Mouse (Mus musculus): ENCODE measurements at regions not wholly inside any gene's neighbourhood (a gene's known extent, or its start where the extent isn't known, plus 50 kb on each side); places are given as distances from the start of the nearest gene placed in this dataset.

DNA sequence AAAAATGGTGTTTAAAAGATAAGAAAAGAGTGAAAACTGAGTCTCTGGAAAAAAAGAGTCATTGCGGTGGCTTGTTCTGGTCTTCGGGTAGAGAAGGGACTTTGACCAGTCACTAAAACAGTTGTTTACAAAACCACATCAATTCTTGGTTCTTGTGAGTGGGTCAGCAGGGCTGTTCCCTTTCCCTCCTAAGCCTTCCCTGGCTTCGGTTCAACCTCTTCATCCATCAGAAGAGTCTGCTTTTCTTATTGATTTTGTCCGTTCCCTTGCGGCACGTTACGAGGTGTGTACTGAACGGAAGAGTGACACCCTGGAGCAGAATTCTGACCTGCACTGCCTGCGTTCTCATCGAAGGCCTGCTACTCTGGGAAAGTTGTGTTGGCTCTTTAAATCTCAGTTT is 229.1 kb upstream of the G2e3 start:
- DNase-seq: no peak

DNA sequence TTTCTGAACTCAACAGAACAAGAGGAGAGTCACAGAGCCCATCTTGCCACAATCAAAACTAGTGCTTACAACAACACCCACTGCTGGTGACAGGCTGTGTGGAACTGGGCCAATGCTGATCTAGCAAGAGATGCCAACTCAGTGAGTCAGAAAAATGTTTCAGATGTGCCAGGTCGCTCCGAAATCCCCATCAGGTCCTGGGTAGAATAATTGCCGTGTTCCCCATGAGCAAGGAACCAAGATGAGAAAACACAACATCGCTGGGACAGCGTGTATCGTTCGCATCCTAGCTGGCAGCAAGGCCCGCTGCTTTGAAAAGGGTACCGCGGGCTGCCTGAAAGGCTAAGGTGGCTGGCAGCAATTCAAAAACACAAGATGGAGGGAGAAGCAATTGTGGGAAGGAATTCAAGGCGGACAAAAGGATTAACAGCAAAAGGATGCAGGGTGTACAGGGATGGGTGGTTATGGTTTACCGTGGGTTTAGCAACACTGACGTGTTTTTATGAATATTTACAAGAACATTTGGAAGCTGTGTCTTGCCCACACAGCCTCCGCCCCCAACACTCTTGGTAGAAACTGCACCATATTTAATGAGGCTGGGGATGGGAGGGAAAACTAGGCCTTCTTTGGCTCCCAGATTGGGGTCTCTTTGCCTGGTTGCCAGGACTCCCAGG is 229.7 kb upstream of the G2e3 start:
- no peak for DNase-seq

DNA sequence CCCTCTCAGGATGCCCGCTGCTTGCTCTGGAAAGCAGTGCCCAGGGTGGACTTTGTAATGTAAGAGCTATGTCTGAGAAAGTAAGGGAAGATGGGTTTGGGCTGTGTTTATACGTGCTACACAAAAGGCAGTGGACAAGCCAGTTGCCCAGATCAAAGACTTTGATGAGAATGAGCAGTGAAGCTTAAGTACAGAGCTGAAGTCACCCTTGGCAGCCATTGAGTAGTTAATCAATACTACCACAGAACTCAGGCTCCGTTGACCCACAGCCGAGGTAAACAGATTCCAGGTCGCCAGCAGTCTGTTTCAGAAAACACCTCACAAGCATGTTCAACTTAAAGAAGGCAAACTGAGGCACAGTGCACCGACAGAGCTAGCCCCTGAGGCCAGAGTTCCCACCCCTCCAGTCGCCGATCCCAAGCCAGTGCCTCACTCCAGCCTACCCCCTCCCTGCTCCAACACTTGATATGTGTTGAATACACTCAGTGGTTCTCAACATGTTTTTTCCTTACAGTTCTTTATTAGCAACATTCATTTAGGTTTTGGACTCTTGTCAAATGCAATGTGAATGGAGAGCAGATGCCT is 230.3 kb upstream of the G2e3 start:
- DNase-seq: no peak

DNA sequence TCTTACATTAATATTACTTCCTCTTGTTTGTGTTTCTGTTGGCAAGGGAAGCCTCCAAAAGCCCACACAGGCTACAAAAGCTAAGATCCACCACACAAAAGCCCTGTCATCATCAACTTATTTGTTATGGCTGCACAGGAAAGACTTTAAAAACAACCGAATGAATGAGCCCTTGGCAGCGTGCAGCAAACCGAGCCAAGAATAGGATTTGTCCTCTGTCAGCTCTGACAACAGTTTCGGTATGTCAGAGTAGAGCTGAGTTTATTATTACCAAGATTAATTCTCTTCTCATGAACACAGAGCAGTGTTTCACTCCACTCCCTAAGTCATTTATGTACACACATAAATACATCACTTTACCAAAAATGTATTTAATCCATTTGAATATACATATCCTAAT is 236.1 kb upstream of the G2e3 start:
- no peak for DNase-seq

DNA sequence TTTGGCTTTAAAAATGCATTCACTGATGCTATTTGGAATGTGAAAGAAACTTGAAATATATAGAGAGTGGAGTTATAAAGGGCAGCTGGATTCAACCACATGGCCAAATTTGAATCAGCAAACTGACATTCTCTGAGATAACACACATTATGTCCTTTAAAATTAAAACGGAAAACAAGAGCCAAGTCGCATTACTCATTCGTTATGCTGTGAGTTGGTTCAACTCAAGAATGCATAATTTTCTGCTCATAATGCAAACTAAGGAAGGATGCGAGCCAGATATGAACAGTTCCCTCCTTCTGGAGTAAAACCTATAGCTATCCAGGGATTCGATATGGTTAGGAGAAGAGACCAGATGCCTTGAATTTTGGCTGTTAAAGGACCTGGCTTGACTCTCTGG is 239.8 kb upstream of the G2e3 start:
- no peak for DNase-seq

DNA sequence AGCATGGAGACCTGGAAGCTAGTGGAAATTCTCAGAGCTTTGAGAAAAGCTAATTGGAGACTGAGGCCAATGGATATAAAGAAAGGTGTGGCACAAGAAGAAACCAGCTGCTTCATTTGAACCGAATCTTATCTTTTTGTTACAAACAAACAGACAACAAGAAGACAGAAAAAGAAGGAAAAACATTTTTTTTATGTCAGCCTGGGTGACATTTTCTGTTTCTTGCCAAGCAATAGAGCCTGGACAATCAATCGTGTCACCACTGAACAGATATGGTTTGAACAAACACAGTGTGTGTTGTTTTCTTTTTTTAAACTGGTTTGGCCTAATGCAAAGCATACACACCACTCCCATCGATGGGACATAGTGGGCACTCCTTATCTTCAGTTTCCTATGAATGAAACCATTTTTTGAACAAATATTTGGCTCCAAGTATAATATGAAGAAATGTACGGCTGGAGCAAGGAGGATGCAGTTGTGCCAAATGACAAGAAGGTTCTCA is 244.3 kb upstream of the G2e3 start:
- DNase-seq: no peak

DNA sequence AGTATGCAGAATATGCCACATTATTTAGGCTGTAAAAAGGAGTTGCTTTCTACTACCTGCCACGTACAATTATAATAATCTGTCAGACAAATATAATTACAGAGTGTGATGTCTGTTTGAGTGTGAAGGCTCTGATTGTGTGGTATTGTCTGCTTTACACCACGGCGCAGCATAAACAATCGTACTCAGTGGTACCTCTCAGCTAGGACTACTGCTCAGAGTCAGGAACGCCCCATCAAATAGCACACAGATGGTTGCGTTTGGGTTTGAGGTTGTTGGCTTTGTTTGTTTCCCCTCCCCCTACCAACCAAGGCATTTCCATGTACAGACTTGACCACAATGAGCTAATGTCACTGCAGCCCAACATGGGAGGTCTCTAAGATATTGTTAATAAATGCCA is 246.2 kb upstream of the G2e3 start:
- DNase-seq: no peak

DNA sequence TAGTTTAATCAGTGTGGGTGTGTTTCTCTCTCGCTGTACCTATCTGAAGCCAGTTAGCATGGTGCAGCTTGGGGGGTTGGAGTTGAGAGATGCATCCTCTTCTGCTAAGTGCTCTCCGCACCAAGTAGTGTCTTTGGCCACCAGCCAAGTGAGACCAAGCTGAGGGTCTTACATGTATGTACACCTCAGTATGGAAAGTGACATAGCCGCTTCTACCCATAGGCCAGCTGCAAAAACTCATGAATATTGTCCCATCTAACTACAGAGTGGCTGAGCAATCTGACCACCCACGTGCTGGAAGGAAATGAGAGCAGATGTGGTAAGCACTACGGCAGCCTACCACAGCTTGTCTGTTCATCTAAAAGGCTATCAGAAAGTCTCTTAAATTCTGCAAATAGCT is 247.0 kb upstream of the G2e3 start:
- no peak for DNase-seq

DNA sequence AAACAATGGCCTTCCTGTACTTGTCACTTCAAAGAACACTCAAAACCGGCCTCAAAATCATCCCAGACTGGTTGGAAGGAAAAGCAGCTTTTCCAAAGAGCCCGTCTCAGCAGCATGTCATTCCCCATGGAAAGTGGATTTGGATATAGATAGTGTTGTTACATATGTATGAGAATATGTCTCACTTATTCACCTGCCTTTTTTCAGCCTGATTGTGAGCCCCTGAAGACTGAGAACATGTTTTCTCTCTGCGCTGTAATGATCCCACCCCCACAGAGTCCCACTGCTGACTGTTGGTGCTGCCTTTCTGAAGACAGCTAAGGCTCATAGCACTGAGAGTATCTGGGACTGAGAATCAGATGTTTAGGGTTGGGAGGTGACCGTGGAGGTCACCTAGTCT is 251.9 kb upstream of the G2e3 start:
- no peak for DNase-seq

DNA sequence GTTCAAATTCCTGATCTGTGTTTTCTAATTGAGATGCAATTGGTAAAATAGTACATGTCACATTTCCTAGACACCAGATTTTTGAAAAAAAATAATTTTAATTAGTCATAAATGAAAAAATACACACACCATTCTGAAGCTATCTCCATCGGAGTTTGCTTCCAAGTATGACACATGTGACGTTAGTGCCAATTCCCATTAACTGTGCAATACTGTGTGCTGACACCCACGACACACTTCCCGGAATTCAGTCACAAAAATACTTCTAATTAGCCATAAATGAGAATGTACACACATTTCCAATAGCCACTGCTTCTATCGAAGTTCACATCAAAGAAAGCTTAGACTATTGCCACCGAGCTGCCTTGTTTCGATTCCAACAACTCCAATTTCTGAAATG is 258.5 kb upstream of the G2e3 start:
- DNase-seq: no peak

DNA sequence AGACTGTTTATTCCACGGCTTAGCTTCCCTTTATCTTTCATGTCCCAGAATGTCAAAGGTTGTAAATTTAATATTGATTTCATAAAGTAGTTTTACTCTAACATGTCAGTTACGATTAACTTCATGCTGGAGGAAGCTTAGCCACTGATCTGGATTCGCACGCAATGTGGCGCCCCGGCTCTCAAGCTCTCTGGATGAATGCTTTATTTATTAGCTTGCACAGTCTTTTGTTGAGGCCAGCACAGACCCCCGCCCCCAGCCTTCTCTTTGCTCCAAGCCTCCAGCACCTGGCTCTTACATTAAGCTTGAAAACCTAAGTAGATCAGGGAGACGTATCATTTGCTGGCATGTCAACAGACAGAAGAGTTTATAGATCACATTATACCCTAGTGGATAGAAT is 266.1 kb upstream of the G2e3 start:
- no peak for DNase-seq

DNA sequence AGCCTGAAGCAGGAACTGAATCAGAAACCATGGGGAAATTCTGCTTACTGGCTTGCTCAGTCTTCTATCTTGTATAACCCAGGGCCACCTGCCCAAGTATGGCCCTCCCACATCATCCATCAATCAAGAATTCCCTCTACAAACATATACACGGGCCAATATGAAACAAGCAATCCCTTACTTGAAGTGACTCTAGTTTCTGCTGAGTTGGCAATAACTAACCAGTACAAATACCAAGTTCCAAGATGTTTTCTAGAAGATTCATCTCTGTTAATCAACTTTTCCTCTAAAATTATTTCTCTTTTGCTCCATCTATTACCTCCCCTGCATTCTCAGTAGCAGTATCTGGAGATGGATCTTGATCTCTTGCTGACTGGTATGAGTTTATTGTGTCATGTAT is 274.4 kb upstream of the G2e3 start:
- DNase-seq: no peak

DNA sequence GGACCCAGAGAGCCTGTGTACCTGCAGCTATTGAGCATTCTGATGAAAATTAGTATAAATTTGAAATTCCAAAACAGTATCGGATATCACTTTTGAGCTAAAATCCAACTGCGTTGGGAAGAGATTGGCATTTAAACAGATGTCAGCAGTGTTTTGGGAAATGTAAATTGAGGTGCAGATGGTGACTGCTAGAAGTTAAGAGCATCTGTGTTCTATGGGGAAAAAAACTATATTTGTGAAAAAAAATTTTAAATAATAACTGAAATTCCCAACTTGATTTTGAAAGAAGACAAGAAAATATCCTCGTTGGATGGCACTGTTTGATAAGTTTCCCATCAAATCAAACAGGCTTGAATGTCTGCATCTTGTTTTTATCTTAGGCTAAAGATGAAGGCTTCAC is 286.9 kb upstream of the G2e3 start:
- DNase-seq: no peak

DNA sequence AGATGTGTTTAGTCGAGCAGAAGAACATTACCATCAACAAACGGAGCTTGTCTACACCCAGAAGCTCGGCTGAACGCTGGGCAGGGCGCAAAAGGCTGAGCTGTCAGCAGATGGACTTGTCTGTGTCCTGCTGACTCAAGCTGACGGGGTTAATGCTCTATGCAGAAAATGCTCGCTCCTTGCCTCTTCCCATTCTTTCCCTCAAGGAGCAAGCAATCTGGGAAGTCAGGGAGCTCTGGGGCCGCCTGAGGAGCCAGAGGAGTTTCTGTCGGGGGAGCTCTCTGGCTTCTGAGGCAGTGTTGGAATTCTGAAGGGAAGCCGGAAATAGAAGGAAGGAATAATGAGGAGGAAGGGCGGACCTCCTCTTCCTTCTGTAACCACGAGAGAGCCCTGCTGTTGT is 289.3 kb upstream of the G2e3 start:
- no peak for DNase-seq

DNA sequence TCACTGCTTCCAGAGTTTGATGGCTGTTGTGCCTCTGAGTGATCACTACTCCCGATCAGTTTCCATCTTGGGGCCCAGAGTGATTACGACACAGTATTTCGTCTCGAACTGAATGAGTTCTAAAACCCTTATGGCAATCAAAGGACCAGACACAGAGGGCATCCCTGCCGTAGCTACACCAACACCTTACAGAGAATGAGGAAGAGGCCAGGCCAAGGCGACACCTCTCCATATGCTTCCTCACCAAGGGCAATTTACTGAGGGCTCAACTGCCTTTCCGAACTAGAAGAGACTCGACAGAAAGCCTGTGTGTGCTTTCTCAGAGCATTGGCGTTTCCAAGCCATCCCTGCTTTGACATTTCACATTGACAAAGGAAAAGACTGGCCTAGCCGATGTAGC is 289.8 kb upstream of the G2e3 start:
- no peak for DNase-seq

DNA sequence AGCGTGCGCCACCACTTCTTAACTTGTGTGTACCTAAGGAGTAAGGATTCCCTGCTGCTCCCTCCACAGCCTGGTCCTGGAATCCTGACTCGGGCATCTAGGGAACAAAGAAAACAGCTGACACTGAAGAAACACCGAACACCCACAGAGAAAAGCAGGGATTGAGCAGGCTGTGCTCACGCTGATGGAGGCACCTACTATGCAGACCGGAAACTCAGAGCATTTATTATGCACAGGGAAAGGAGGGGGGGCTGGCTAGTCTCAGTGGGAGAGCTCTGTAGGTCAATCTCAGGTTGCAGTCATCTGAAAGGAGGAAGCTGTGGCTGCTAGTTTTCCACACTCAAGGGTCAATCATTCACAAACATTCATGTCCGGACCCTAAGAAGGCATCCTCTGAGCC is 300.7 kb upstream of the G2e3 start:
- no peak for DNase-seq

DNA sequence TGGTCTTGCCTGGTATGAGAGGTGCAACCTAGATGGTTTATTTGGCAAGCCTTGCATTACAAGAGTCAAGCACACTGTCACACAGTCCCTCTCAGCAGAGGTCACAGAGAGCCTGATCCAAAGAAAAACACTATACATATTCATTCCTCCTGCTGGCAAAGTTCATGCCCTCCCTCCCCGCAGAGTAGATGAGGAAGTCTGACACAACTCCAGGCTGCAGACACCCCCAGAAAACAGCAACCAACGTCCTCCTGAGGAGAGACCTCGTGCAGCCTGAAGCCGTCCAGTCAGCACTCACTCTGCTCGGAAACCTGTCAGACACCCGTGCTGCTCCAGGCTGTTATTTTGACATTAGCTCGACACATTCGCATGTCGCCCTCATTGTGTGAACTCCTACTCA is 302.4 kb upstream of the G2e3 start:
- no peak for DNase-seq

DNA sequence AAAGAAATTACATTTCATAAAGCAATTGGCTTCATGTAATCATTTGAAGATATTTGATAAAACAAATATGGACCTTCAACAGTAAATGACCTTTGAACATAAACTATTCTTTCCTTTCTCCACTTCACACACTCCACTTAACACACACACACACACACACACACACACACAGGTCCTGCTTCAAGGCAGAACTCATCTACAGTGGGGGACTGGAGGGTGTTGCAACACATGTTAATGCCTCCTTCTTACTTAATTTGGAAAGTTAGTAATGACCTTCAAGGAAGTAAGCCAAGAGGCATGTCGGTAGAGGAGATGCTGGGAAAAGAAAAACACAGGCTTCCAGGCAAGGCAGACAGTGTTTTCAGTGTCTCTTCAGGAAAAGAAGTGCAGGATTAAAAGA is 302.8 kb upstream of the G2e3 start:
- DNase-seq: no peak

DNA sequence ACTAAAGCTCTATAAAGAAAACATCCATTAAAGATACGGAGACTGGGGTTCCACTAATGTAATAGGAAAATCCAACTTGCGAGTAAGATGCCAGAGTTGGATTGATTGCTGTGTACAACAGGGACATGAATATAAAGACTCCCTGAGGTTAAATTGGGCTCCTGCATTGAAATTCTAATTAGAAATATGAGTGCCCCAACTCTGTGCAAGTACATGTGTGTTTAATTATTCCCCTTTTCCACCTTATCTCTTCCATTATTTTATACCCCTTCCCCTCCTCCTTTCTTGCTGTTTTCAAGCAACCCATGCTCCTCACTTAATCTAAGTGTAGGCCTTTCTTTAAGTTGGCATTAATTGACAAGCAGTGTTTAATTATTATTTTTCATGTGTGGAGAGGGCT is 315.7 kb upstream of the G2e3 start:
- no peak for DNase-seq

DNA sequence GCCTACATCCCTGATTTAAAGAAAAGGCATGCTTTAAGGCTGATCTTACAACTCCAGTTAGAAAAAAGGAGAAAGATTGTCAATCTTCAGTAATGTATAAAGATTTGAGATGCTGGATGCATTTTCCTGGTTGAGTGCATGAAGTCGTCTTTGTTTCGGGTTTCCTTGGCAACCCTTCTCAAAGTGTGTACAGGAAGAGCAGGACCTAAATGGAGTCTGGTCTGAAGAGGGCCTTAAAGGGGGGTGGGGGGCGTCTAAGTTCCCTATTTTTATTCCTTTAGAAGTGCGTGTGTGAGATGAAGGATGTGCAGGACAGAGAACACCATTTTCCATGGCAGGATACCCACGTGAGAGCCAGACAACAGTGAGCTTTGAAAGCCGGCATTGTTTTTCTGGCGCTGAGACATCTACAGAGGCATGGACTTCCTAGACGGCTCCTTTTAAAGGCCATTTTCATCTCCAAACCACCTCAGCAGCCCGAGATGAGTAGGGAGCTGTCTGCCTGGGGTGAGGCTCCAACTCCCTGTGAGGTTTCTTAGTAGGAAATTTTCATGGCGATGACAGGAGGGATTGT is 319.2 kb upstream of the G2e3 start:
- DNase-seq: no peak

DNA sequence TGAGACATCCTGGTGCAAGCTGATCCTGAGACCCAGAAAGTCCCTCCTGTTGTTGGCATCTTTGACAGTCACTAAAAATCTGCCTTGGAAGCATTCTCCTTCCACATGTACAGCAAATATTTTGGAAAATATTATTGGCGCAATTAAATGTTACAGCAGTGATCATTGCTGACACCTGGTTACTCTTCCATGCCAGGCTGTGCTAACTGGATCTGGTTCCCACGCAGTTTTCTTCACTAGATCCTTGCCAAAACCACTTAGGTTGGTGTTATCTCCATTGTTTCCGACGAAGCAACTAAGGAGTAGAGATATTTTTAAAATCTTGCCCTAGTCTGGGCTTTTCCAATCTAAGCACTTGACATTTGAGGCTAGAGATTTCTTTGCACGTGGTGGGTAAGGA is 321.8 kb upstream of the G2e3 start:
- no peak for DNase-seq

DNA sequence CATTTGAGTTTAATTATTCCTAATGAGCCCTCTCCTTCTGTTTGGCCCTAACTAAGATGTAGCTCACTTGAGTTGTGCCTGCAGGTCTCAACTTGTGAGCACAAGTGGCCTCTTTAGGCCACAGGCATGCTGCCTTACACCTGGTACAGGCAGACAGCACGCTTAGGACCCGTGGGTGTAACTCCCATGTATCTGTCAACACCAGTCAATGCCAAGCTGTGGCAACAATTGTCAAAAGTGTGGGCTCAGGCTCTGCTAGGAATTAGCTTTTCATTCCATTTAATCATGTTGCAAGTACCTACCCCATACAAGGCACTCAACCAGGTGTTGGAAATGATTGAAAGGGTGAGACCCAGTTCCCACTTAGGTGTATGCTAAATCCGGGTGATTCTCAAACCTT is 322.3 kb upstream of the G2e3 start:
- DNase-seq: no peak

DNA sequence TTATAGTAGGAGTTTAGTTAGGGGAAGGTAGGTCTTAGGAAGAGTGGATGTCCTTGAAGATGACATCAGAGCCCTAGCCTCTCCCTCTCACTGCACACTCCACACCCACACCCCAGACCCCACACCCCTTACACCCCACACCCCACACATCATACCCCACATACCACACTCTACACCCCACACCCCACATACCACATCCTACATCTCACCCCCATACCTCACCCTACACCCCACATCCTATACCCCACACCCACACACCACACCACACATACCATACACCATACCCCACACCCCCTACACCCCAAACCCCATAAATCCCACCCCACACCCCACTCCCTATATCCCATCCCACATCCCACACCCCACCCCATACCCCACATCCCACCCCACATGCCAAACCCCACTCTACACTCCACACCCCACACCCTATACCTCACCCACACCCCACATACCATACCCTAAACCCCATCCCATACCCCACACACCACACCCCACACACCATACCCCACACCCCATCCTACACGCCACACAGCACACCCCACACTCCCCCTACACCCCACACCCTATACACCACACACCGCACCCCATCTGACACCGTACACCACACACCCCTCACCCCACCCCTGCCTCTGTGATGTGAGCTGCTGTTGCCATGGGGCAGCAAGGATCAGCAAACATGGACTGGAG is 323.7 kb upstream of the G2e3 start:
- no peak for DNase-seq

DNA sequence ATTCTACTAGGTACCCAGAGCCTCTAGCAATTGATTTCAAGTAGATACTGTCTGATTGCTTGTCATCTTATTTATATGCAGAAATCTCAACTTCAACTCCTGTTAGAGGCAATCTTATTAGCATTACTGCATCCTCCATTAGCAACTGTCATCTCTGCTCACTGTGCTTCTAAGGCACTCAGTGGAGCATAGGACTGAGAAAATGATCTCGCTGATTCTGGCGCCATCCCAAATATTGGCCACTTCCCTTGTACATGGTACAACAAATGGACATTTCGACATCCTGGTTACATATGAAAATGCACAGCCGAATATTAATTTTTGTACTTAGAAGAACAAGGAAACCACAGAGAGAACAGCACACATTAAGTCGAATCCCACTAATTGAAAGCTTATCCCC is 329.7 kb upstream of the G2e3 start:
- DNase-seq: no peak

Data from thymus, postnatal 14 days (tissue).